Comparison of ENCODE assay signal across 9 mouse cellular contexts in the genomic region with DNA sequence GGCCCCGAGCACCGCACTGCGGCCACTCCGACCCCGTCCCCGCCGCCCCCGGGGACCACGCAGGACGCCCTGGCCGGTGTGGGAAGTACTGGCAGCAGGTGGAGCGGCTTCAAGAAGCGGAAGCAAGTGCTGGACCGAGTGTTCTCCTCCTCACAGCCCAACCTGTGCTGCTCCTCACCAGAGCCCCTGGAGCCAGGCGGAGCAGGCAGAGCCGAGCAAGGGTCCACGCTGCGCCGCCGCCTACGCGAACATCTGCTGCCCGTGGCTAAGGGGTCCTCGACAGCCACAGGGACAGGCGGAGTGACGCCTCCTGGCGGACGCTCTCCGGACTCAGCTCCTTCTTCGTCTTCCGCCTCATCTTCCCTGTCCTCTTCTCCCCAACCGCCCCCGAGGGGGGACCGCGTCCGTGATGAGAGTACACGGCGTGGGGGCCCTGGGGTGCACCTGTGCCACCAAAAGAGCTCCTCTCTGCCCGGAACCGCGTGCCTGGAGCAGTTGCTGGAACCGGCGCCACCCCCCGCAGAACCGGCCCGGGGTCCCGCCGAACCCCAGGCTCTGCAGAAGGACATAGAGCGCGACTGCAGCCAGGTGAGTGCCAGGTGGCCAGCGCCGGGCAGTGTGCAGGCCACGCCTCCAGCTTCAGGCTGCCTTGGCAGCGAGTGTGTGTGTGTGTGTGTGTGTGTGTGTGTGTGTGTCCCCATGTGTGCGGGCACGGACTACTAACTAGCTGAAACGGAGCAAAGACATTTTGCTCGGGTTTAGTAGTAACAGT. TPM values are rescaled to one million over a fixed set of nuclear protein-coding genes. Genes with fewer than 3 reads are reported as not detected.
DNase-seq lines count a peak whose midpoint lies in the region; ATAC-seq and TF ChIP-seq lines count a peak whose summit lies in the region.
"Had no signal": no experiment of that assay in that cellular context is flagged by ENCODE, and none has a peak within 500 bp of the region (broad histone marks: within the 10 kb centered on the region; RNA-seq: fewer than 3 reads in every experiment).

No protein-coding gene starts in this region.

- peak overlapping the region; percentile 46 for H3K9ac ChIP-seq in embryonic facial prominence, embryonic 11.5 days (replicated peaks; ENCODE audit: low read length)
- peak overlapping the region; percentile 56 for H3K9ac ChIP-seq in limb, embryonic 14.5 days (ENCODE audit: low read depth, low read length, severe bottlenecking)
- peak overlapping the region; percentile 68 for H3K9ac ChIP-seq in midbrain, embryonic 12.5 days (replicated peaks)

- H3K27me3 ChIP-seq in embryonic facial prominence, embryonic 11.5 days (ENCODE audit: control insufficient read depth, insufficient read depth, low read length), result peaks cover 20% of the 10 kb centered on the region
- H3K27me3 ChIP-seq in heart, embryonic 10.5 days (ENCODE audit: insufficient read depth, poor library complexity, severe bottlenecking), result peaks cover 60% of the 10 kb centered on the region; the same call in 1 of the 2 replicates
- H3K27me3 ChIP-seq in limb, embryonic 14.5 days (ENCODE audit: control insufficient read depth, insufficient read depth, low read length), result peaks cover 34% of the 10 kb centered on the region
- peaks cover 31% of the 10 kb centered on the region for H3K27me3 ChIP-seq in midbrain, embryonic 12.5 days
- H3K27me3 ChIP-seq: CH12.LX had no signal

- peak overlapping the region; percentile 54 for H3K4me3 ChIP-seq in embryonic facial prominence, embryonic 11.5 days (ENCODE audit: low read depth, low read length)
- peak overlapping the region; percentile 76 for H3K4me3 ChIP-seq in heart, embryonic 10.5 days
- H3K4me3 ChIP-seq in limb, embryonic 14.5 days (replicated peaks; ENCODE audit: low read length), result peak overlapping the region; percentile 52
- H3K4me3 ChIP-seq in midbrain, embryonic 12.5 days, result peak overlapping the region; percentile 71

- H3K4me2 ChIP-seq in embryonic facial prominence, embryonic 11.5 days (ENCODE audit: low read depth, low read length), result peak overlapping the region; percentile 99
- peak overlapping the region; percentile 97 for H3K4me2 ChIP-seq in limb, embryonic 14.5 days (replicated peaks; ENCODE audit: low read depth, low read length, severe bottlenecking)
- H3K4me2 ChIP-seq in midbrain, embryonic 12.5 days (replicated peaks), result peak overlapping the region; percentile 97

- WGBS in embryonic facial prominence, embryonic 11.5 days, result 1% methylated on average over 54 of the region's 58 CpGs
- 2% methylated on average over 58 of the region's 58 CpGs for WGBS in heart, embryonic 10.5 days
- WGBS in limb, embryonic 14.5 days, result 2% methylated on average over 36 of the region's 58 CpGs
- 2% methylated on average over 58 of the region's 58 CpGs for WGBS in midbrain, embryonic 12.5 days

- TF ChIP-seq POLR2A in limb, embryonic 14.5 days (IDR thresholded peaks at IDR 0.05; ENCODE audit: borderline replicate concordance, extremely low read depth, insufficient read depth, insufficient read length), result no peak

- DNase-seq in layer of hippocampus, adult 11-12 months (ENCODE audit: low spot score), result peak; percentile 60
- DNase-seq in layer of hippocampus, adult 9-10 months (ENCODE audit: low spot score), result no peak
- peak; percentile 61 for DNase-seq in embryonic facial prominence, embryonic 11.5 days (ENCODE audit: low spot score)
- DNase-seq in heart, embryonic 10.5 days (ENCODE audit: low spot score), result peak; percentile 82
- peak; percentile 4 to 16 for DNase-seq in kidney, adult 8-10 months
- peak; percentile 41 for DNase-seq in limb, embryonic 14.5 days (ENCODE audit: low spot score)
- peak; percentile 6 to 9 for DNase-seq in spleen, postnatal 14 days (ENCODE audit: low spot score in 2 of 2)

- H3K9me3 ChIP-seq in embryonic facial prominence, embryonic 11.5 days (replicated peaks; ENCODE audit: control insufficient read depth, low read length), result no peaks in the 10 kb centered on the region
- H3K9me3 ChIP-seq in heart, embryonic 10.5 days, result no peaks in the 10 kb centered on the region
- H3K9me3 ChIP-seq in limb, embryonic 14.5 days (ENCODE audit: control insufficient read depth, low read length), result no peaks in the 10 kb centered on the region
- H3K9me3 ChIP-seq in midbrain, embryonic 12.5 days, result no peaks in the 10 kb centered on the region

- no peak overlapping the region for H3K27ac ChIP-seq in embryonic facial prominence, embryonic 11.5 days (replicated peaks; ENCODE audit: low read depth, low read length)
- peak overlapping the region; percentile 77 for H3K27ac ChIP-seq in heart, embryonic 10.5 days
- H3K27ac ChIP-seq in limb, embryonic 14.5 days (replicated peaks; ENCODE audit: low read depth, low read length), result no peak overlapping the region
- 0 out of 2 replicates have a peak overlapping the region, but pooled peaks have one; percentile 27 for H3K27ac ChIP-seq in midbrain, embryonic 12.5 days (replicated peaks)

- 0 out of 2 replicates have a peak, but pooled peaks cover 4% of the 10 kb centered on the region for H3K4me1 ChIP-seq in embryonic facial prominence, embryonic 11.5 days (ENCODE audit: control insufficient read depth, insufficient read depth, low read length)
- peaks cover 15% of the 10 kb centered on the region for H3K4me1 ChIP-seq in heart, embryonic 10.5 days
- peaks cover 14% of the 10 kb centered on the region for H3K4me1 ChIP-seq in limb, embryonic 14.5 days (ENCODE audit: control insufficient read depth, insufficient read depth, low read length)
- H3K4me1 ChIP-seq in midbrain, embryonic 12.5 days, result peaks cover 8% of the 10 kb centered on the region; the same call in 1 of the 2 replicates

- no peaks in the 10 kb centered on the region for H3K36me3 ChIP-seq in embryonic facial prominence, embryonic 11.5 days (replicated peaks; ENCODE audit: control insufficient read depth, insufficient read depth, low read depth, low read length)
- no peaks in the 10 kb centered on the region for H3K36me3 ChIP-seq in heart, embryonic 10.5 days
- no peaks in the 10 kb centered on the region for H3K36me3 ChIP-seq in limb, embryonic 14.5 days (ENCODE audit: control insufficient read depth, insufficient read depth, low read length)
- no peaks in the 10 kb centered on the region for H3K36me3 ChIP-seq in midbrain, embryonic 12.5 days

- ATAC-seq in embryonic facial prominence, embryonic 11.5 days (replicated peaks; ENCODE audit: insufficient number of reproducible peaks, low FRiP score, low TSS enrichment, low read depth), result peak; percentile 92
- peak; percentile 86 for ATAC-seq in limb, embryonic 14.5 days (ENCODE audit: low FRiP score, low read depth)
- peak; percentile 94 for ATAC-seq in midbrain, embryonic 12.5 days (ENCODE audit: low FRiP score, low read depth)

RNA-seq across cellular contexts. Expression of gene Mctp1, which starts 0.5 kb away (rescaled TPM):
- 1.3 and 1.6 TPM in 2 replicates for polyA plus RNA-seq in embryonic facial prominence, embryonic 11.5 days (2014; fragmentation: Nextera tagmentation; extraction: Ambion mirVana)
- 0.39 and 0.55 TPM in 2 replicates for polyA plus RNA-seq in heart, embryonic 10.5 days (2016; fragmentation: Nextera tagmentation; extraction: Ambion mirVana)
- 0.37 and 0.44 TPM in 2 replicates for polyA plus RNA-seq in limb, embryonic 14.5 days (2012; rRNA removed)
- polyA plus RNA-seq in limb, embryonic 14.5 days (2014; fragmentation: Nextera tagmentation; extraction: Ambion mirVana), result 0.59 TPM in 2 replicates
- 3.2 and 4.9 TPM in 2 replicates for polyA plus RNA-seq in midbrain, embryonic 12.5 days (2016; fragmentation: Nextera tagmentation; extraction: Ambion mirVana)

Comparison
In these comparisons a context has a peak if more than half of its experiments do, and no peak if none do; other contexts are left out.
1. H3K27ac ChIP-seq: peak in heart, embryonic 10.5 days (single experiment) and midbrain, embryonic 12.5 days (single experiment); none in embryonic facial prominence, embryonic 11.5 days (single experiment) and limb, embryonic 14.5 days (single experiment).
2. Peak in every context shown above with its lines, with median percentiles within 50 percentile points of each other: ATAC-seq, H3K4me2 ChIP-seq, H3K4me3 ChIP-seq and H3K9ac ChIP-seq.